Mouse (Mus musculus): ENCODE data around the gene Fgfr2. TPM values are rescaled to one million over a fixed set of nuclear protein-coding genes. Genes with fewer than 3 reads are reported as not detected.

Gene Fgfr2
- polyA plus RNA-seq, 1 experiment from 2014 or later: 81.1 TPM

GRCm38 (mm10) chr7:130263233-130263594 lies 2859.9 kb downstream of the Fgfr2 start:
- 26% methylated on average over 4 of the region's 4 CpGs for WGBS
- peak overlapping the region; percentile 72 for H3K4me3 ChIP-seq
- H3K36me3 ChIP-seq: no peaks in the 10 kb centered on the region
- peaks cover 72% of the 10 kb centered on the region for H3K4me1 ChIP-seq
- H3K9me3 ChIP-seq (replicated peaks): no peaks in the 10 kb centered on the region
- peak overlapping the region; percentile 89; the same call in 1 of the 2 replicates for H3K27ac ChIP-seq
- 0 out of 2 replicates have a peak, but pooled peaks cover 8% of the 10 kb centered on the region for H3K27me3 ChIP-seq
- peak overlapping the region; percentile 91 for H3K4me2 ChIP-seq (replicated peaks)
- ATAC-seq (ENCODE audit: low FRiP score): no peak
- peak overlapping the region; percentile 87 for H3K9ac ChIP-seq

- Histone ChIP-seq H3K27me3 (0 out of 2 replicates have a peak, but pooled peaks cover 8% of the 10 kb centered on the region), H3K9ac (peak overlapping the region; percentile 87; the same call in 1 of the 2 replicates), H3K36me3 (no peaks in the 10 kb centered on the region), H3K4me3 (peak overlapping the region; percentile 72), H3K9me3 (replicated peaks) (no peaks in the 10 kb centered on the region), H3K27ac (no peak overlapping the region), H3K4me1 (peaks cover 70% of the 10 kb centered on the region), H3K4me2 (replicated peaks) (peak overlapping the region; percentile 91)
- WGBS: 16% methylated on average over 17 of the region's 17 CpGs
- no peak for ATAC-seq (ENCODE audit: low FRiP score)
These were observed 2860.5 kb downstream of the Fgfr2 start for GRCm38 (mm10) chr7:130262528-130263232.

- H3K4me1 ChIP-seq: peaks cover 71% of the 10 kb centered on the region
- H3K9ac ChIP-seq: peak overlapping the region; percentile 87; the same call in 1 of the 2 replicates
- no peaks in the 10 kb centered on the region for H3K9me3 ChIP-seq (replicated peaks)
- no peak for ATAC-seq (ENCODE audit: low FRiP score)
- H3K27ac ChIP-seq: no peak overlapping the region
- peak overlapping the region; percentile 91 for H3K4me2 ChIP-seq (replicated peaks)
- H3K4me3 ChIP-seq: peak overlapping the region; percentile 72
- 0 out of 2 replicates have a peak, but pooled peaks cover 8% of the 10 kb centered on the region for H3K27me3 ChIP-seq
- 30% methylated on average over 17 of the region's 17 CpGs for WGBS
- H3K36me3 ChIP-seq: no peaks in the 10 kb centered on the region
These were observed 2861.2 kb downstream of the Fgfr2 start for GRCm38 (mm10) chr7:130261684-130262527.

- H3K9ac ChIP-seq: peak overlapping the region; percentile 51
- H3K27ac ChIP-seq: no peak overlapping the region
- H3K4me3 ChIP-seq: peak overlapping the region; percentile 72
- H3K4me2 ChIP-seq (replicated peaks): peak overlapping the region; percentile 91
- no peak for ATAC-seq (ENCODE audit: low FRiP score)
- no peaks in the 10 kb centered on the region for H3K36me3 ChIP-seq
- 61% methylated on average over 20 of the region's 20 CpGs for WGBS
- 0 out of 2 replicates have a peak, but pooled peaks cover 8% of the 10 kb centered on the region for H3K27me3 ChIP-seq
- peaks cover 68% of the 10 kb centered on the region for H3K4me1 ChIP-seq
- H3K9me3 ChIP-seq (replicated peaks): no peaks in the 10 kb centered on the region
These were observed 2862.1 kb downstream of the Fgfr2 start for GRCm38 (mm10) chr7:130260905-130261683.

GRCm38 (mm10) chr7:130260060-130260459 lies 2863.1 kb downstream of the Fgfr2 start:
- H3K4me2 ChIP-seq (replicated peaks): peak overlapping the region; percentile 91
- no peak overlapping the region for H3K9ac ChIP-seq
- no peak overlapping the region for H3K27ac ChIP-seq
- 0 out of 2 replicates have a peak, but pooled peaks cover 8% of the 10 kb centered on the region for H3K27me3 ChIP-seq
- no peaks in the 10 kb centered on the region for H3K9me3 ChIP-seq (replicated peaks)
- no peak overlapping the region for H3K4me3 ChIP-seq
- 24% methylated on average over 5 of the region's 5 CpGs for WGBS
- H3K36me3 ChIP-seq: no peaks in the 10 kb centered on the region
- ATAC-seq (ENCODE audit: low FRiP score): no peak
- H3K4me1 ChIP-seq: peaks cover 68% of the 10 kb centered on the region

- no peak overlapping the region for H3K9ac ChIP-seq
- WGBS: 24% methylated on average over 9 of the region's 9 CpGs
- no peak for ATAC-seq (ENCODE audit: low FRiP score)
- H3K27ac ChIP-seq: no peak overlapping the region
- H3K4me3 ChIP-seq: no peak overlapping the region
- H3K36me3 ChIP-seq: no peaks in the 10 kb centered on the region
- 0 out of 2 replicates have a peak, but pooled peaks cover 8% of the 10 kb centered on the region for H3K27me3 ChIP-seq
- H3K4me2 ChIP-seq (replicated peaks): peak overlapping the region; percentile 29
- H3K4me1 ChIP-seq: peaks cover 64% of the 10 kb centered on the region
- no peaks in the 10 kb centered on the region for H3K9me3 ChIP-seq (replicated peaks)
These were observed 2864.3 kb downstream of the Fgfr2 start for GRCm38 (mm10) chr7:130258704-130259295.

- Histone ChIP-seq H3K36me3 (no peaks in the 10 kb centered on the region), H3K9me3 (replicated peaks) (no peaks in the 10 kb centered on the region), H3K27me3 (0 out of 2 replicates have a peak, but pooled peaks cover 6% of the 10 kb centered on the region), H3K4me2 (replicated peaks) (peak overlapping the region; percentile 29), H3K9ac (no peak overlapping the region), H3K27ac (no peak overlapping the region), H3K4me3 (no peak overlapping the region), H3K4me1 (peaks cover 62% of the 10 kb centered on the region)
- ATAC-seq (ENCODE audit: low FRiP score): no peak
- 19% methylated on average over 8 of the region's 8 CpGs for WGBS
These were observed 2865.0 kb downstream of the Fgfr2 start for GRCm38 (mm10) chr7:130257991-130258703.

- Histone ChIP-seq H3K27ac (no peak overlapping the region), H3K36me3 (no peaks in the 10 kb centered on the region), H3K4me2 (replicated peaks) (no peak overlapping the region), H3K4me3 (no peak overlapping the region), H3K4me1 (peaks cover 56% of the 10 kb centered on the region), H3K9ac (no peak overlapping the region), H3K9me3 (replicated peaks) (no peaks in the 10 kb centered on the region), H3K27me3 (no peaks in the 10 kb centered on the region)
- ATAC-seq (ENCODE audit: low FRiP score): no peak
- WGBS: 58% methylated on average over 4 of the region's 4 CpGs
These were observed 2869.9 kb downstream of the Fgfr2 start for GRCm38 (mm10) chr7:130253264-130253663.

- no peak for ATAC-seq (ENCODE audit: low FRiP score)
These were observed 2871.1 kb downstream of the Fgfr2 start for GRCm38 (mm10) chr7:130251936-130252523.

GRCm38 (mm10) chr7:130250994-130251393 lies 2872.2 kb downstream of the Fgfr2 start:
- Histone ChIP-seq H3K4me3 (no peak overlapping the region), H3K36me3 (no peaks in the 10 kb centered on the region), H3K27ac (no peak overlapping the region), H3K27me3 (no peaks in the 10 kb centered on the region), H3K4me1 (peaks cover 68% of the 10 kb centered on the region), H3K9me3 (replicated peaks) (no peaks in the 10 kb centered on the region), H3K4me2 (replicated peaks) (no peak overlapping the region), H3K9ac (no peak overlapping the region)
- 51% methylated on average over 4 of the region's 4 CpGs for WGBS
- no peak for ATAC-seq (ENCODE audit: low FRiP score)

More at GRCm38 (mm10) chr7:130251936-130252523, 2871.1 kb downstream of the Fgfr2 start:
- Histone ChIP-seq H3K27me3 (no peaks in the 10 kb centered on the region), H3K9me3 (replicated peaks) (no peaks in the 10 kb centered on the region), H3K27ac (no peak overlapping the region), H3K4me3 (no peak overlapping the region), H3K9ac (no peak overlapping the region), H3K4me2 (replicated peaks) (0 out of 2 replicates have a peak overlapping the region, but pooled peaks have one; percentile 4), H3K4me1 (peaks cover 64% of the 10 kb centered on the region), H3K36me3 (no peaks in the 10 kb centered on the region)
- WGBS: 31% methylated on average over 3 of the region's 3 CpGs

- WGBS: 65% methylated on average over 7 of the region's 7 CpGs
- ATAC-seq (ENCODE audit: low FRiP score): no peak
- Histone ChIP-seq H3K9ac (no peak overlapping the region), H3K27ac (no peak overlapping the region), H3K4me1 (peaks cover 77% of the 10 kb centered on the region), H3K9me3 (replicated peaks) (no peaks in the 10 kb centered on the region), H3K4me2 (replicated peaks) (no peak overlapping the region), H3K27me3 (no peaks in the 10 kb centered on the region), H3K36me3 (no peaks in the 10 kb centered on the region), H3K4me3 (no peak overlapping the region)
These were observed 2874.7 kb downstream of the Fgfr2 start for GRCm38 (mm10) chr7:130248403-130248802.

Data from hindbrain, embryonic 12.5 days (tissue).